Mouse (Mus musculus) kidney, adult 2 months (tissue): Measurements from ENCODE around the gene Tshz2.

Experiments
- CTCF ChIP-seq: fragments of 200-500 bp; conservative IDR thresholded peaks from 2 replicates; pipeline ENCODE4 v1.5.1; 2011; ENCODE audit warnings: low read depth, mild to moderate bottlenecking, control low read depth, low read length, moderate library complexity, mixed read lengths; ENCODE audit not compliant: insufficient read depth, insufficient read length
- POLR2A ChIP-seq: fragments of 200-500 bp; IDR thresholded peaks from one replicate; pipeline ENCODE4 v1.6.1; 2011; ENCODE audit warnings: low read depth, low read length, control low read depth

GRCm38 (mm10) chr2:170017926-170018325 is 385.1 kb downstream of the Tshz2 start:
- TF ChIP-seq CTCF (no peak), POLR2A (no peak)
